In genomic region chr14:22921152-22921551, GRCm38 (mm10) we compare ENCODE assay signal across 27 mouse cellular contexts.
DNase-seq lines count a peak whose midpoint lies in the region; ATAC-seq lines count a peak whose summit lies in the region.
"Had no signal": no experiment of that assay in that cellular context is flagged by ENCODE, and none has a peak within 500 bp of the region (broad histone marks: within the 10 kb centered on the region; RNA-seq: fewer than 3 reads in every experiment).

No protein-coding gene starts in this region.

- no peaks in the 10 kb centered on the region for H3K9me3 ChIP-seq in embryonic facial prominence, embryonic 15.5 days (replicated peaks)
- H3K9me3 ChIP-seq: embryonic facial prominence, embryonic 12.5 days; forebrain, embryonic 10.5 days; forebrain, embryonic 12.5 days had no signal

- no peak overlapping the region for H3K9ac ChIP-seq in embryonic facial prominence, embryonic 15.5 days
- H3K9ac ChIP-seq: embryonic facial prominence, embryonic 12.5 days; forebrain, embryonic 12.5 days had no signal

- no peak for ATAC-seq in embryonic facial prominence, embryonic 15.5 days (ENCODE audit: insufficient number of reproducible peaks, low FRiP score, low TSS enrichment, low read depth)
- ATAC-seq: CD4-positive, CD25-positive, alpha-beta regulatory T cell, adult 4 months; forebrain, embryonic 14.5 days; forebrain, embryonic 16.5 days had no signal

- H3K36me3 ChIP-seq in embryonic facial prominence, embryonic 15.5 days, result no peaks in the 10 kb centered on the region
- H3K36me3 ChIP-seq: embryonic facial prominence, embryonic 12.5 days; forebrain, embryonic 10.5 days; forebrain, embryonic 12.5 days; G1E had no signal

- no peak overlapping the region for H3K4me3 ChIP-seq in embryonic facial prominence, embryonic 15.5 days (replicated peaks)
- H3K4me3 ChIP-seq: embryonic facial prominence, embryonic 12.5 days; erythroblast, embryonic 14.5 days; forebrain, embryonic 10.5 days; forebrain, embryonic 12.5 days had no signal

- H3K27ac ChIP-seq in embryonic facial prominence, embryonic 15.5 days (replicated peaks), result peak overlapping the region; percentile 48; the same call in 1 of the 2 replicates
- H3K27ac ChIP-seq: embryonic facial prominence, embryonic 12.5 days; forebrain, embryonic 10.5 days; forebrain, embryonic 12.5 days had no signal

- no peak overlapping the region for H3K4me2 ChIP-seq in embryonic facial prominence, embryonic 15.5 days (replicated peaks)
- H3K4me2 ChIP-seq: embryonic facial prominence, embryonic 12.5 days; forebrain, embryonic 12.5 days had no signal

- peaks cover 25% of the 10 kb centered on the region for H3K4me1 ChIP-seq in embryonic facial prominence, embryonic 15.5 days
- H3K4me1 ChIP-seq: forebrain, embryonic 10.5 days had no signal

- DNase-seq in heart, adult 11 months, result peak; percentile 30
- no peak for DNase-seq in heart, postnatal 4 days
- DNase-seq in 3T3-L1 (ENCODE audit: low read depth, low spot score) (peak; percentile 5), NIH3T3 (ENCODE audit: low read depth) (peak; percentile 33)
- DNase-seq in right cerebral cortex, postnatal 14 days, result no peak
- no peak for DNase-seq in heart, adult 8-10 months (ENCODE audit: low spot score)
- DNase-seq: adrenal gland, adult 2 months; adrenal gland, postnatal 10 days; adrenal gland, postnatal 25 days; B cell, adult 2 months; cerebellum, adult 11 months; cerebellum, adult 18-20 months; cerebellum, adult 8-10 months; cerebellum, adult 9-11 months; cerebellum, postnatal 14 days; cerebellum, postnatal 36 days; embryo, embryonic 11 days had no signal

- no peaks in the 10 kb centered on the region for H3K27me3 ChIP-seq in embryonic facial prominence, embryonic 15.5 days
- H3K27me3 ChIP-seq: CH12.LX; embryonic facial prominence, embryonic 12.5 days had no signal

Comparison
In these comparisons a context has a peak if more than half of its experiments do, and no peak if none do; other contexts are left out.
1. DNase-seq: peak in heart, adult 11 months (single experiment), 3T3-L1 (single experiment) and NIH3T3 (single experiment); none in heart, postnatal 4 days (single experiment), right cerebral cortex, postnatal 14 days (single experiment) and heart, adult 8-10 months (single experiment).